Mouse (Mus musculus): Measurements from ENCODE around the gene Pip5k1b. TPM values are rescaled to one million over a fixed set of nuclear protein-coding genes. Genes with fewer than 3 reads are reported as not detected.

The Pip5k1b gene
- polyA plus RNA-seq, 1 experiment from 2014 or later = 12.3 TPM

- Histone ChIP-seq H3K4me3 (ENCODE audit: low read depth, low read length) (no peak overlapping the region), H3K27ac (ENCODE audit: low read depth, low read length) (no peak overlapping the region), H3K9me3 (replicated peaks; ENCODE audit: control insufficient read depth, low read length) (no peaks in the 10 kb centered on the region), H3K9ac (ENCODE audit: low read depth, low read length) (no peak overlapping the region), H3K4me2 (no peak overlapping the region), H3K36me3 (ENCODE audit: control insufficient read depth, insufficient read depth, low read length) (no peaks in the 10 kb centered on the region), H3K27me3 (ENCODE audit: control insufficient read depth, insufficient read depth, low read length) (no peaks in the 10 kb centered on the region), H3K4me1 (ENCODE audit: control insufficient read depth, insufficient read depth, low read length) (no peaks in the 10 kb centered on the region)
- no peak for ATAC-seq (replicated peaks; ENCODE audit: insufficient number of reproducible peaks, low FRiP score, low TSS enrichment)
- WGBS (ENCODE audit: insufficient replicate concordance) = 85% methylated on average over 22 of the region's 22 CpGs
These were observed 168.5 kb downstream of the Pip5k1b start for GRCm38 (mm10) chr19:24386956-24387865.

GRCm38 (mm10) chr19:24378470-24378869, 177.2 kb downstream of the Pip5k1b start:
- peak; percentile 69; the same call in 1 of the 2 replicates for ATAC-seq (replicated peaks; ENCODE audit: insufficient number of reproducible peaks, low FRiP score, low TSS enrichment)
- 27% methylated on average over 6 of the region's 6 CpGs for WGBS (ENCODE audit: insufficient replicate concordance)
- no peak overlapping the region for H3K9ac ChIP-seq (ENCODE audit: low read depth, low read length)
- H3K27me3 ChIP-seq (ENCODE audit: control insufficient read depth, insufficient read depth, low read length) = no peaks in the 10 kb centered on the region
- H3K4me1 ChIP-seq (ENCODE audit: control insufficient read depth, insufficient read depth, low read length) = peaks cover 12% of the 10 kb centered on the region
- H3K9me3 ChIP-seq (replicated peaks; ENCODE audit: control insufficient read depth, low read length) = no peaks in the 10 kb centered on the region
- peak overlapping the region; percentile 41 for H3K4me2 ChIP-seq
- 0 out of 2 replicates have a peak overlapping the region, but pooled peaks have one; percentile 31 for H3K27ac ChIP-seq (ENCODE audit: low read depth, low read length)
- H3K36me3 ChIP-seq (ENCODE audit: control insufficient read depth, insufficient read depth, low read length) = no peaks in the 10 kb centered on the region
- no peak overlapping the region for H3K4me3 ChIP-seq (ENCODE audit: low read depth, low read length)

- H3K9me3 ChIP-seq (replicated peaks; ENCODE audit: control insufficient read depth, low read length) = no peaks in the 10 kb centered on the region
- no peak overlapping the region for H3K27ac ChIP-seq (ENCODE audit: low read depth, low read length)
- no peaks in the 10 kb centered on the region for H3K36me3 ChIP-seq (ENCODE audit: control insufficient read depth, insufficient read depth, low read length)
- WGBS (ENCODE audit: insufficient replicate concordance) = 87% methylated on average over 19 of the region's 19 CpGs
- H3K9ac ChIP-seq (ENCODE audit: low read depth, low read length) = no peak overlapping the region
- H3K4me1 ChIP-seq (ENCODE audit: control insufficient read depth, insufficient read depth, low read length) = no peaks in the 10 kb centered on the region
- H3K4me3 ChIP-seq (ENCODE audit: low read depth, low read length) = no peak overlapping the region
- no peak overlapping the region for H3K4me2 ChIP-seq
- H3K27me3 ChIP-seq (ENCODE audit: control insufficient read depth, insufficient read depth, low read length) = no peaks in the 10 kb centered on the region
- no peak for ATAC-seq (replicated peaks; ENCODE audit: insufficient number of reproducible peaks, low FRiP score, low TSS enrichment)
These were observed 183.7 kb downstream of the Pip5k1b start for GRCm38 (mm10) chr19:24371763-24372640.

- Histone ChIP-seq H3K27ac (ENCODE audit: low read depth, low read length) (no peak overlapping the region), H3K4me1 (ENCODE audit: control insufficient read depth, insufficient read depth, low read length) (no peaks in the 10 kb centered on the region), H3K4me3 (ENCODE audit: low read depth, low read length) (no peak overlapping the region), H3K9me3 (replicated peaks; ENCODE audit: control insufficient read depth, low read length) (no peaks in the 10 kb centered on the region), H3K9ac (ENCODE audit: low read depth, low read length) (no peak overlapping the region), H3K4me2 (no peak overlapping the region), H3K27me3 (ENCODE audit: control insufficient read depth, insufficient read depth, low read length) (no peaks in the 10 kb centered on the region), H3K36me3 (ENCODE audit: control insufficient read depth, insufficient read depth, low read length) (no peaks in the 10 kb centered on the region)
- ATAC-seq (replicated peaks; ENCODE audit: insufficient number of reproducible peaks, low FRiP score, low TSS enrichment) = no peak
- 79% methylated on average over 6 of the region's 6 CpGs for WGBS (ENCODE audit: insufficient replicate concordance)
These were observed 187.3 kb downstream of the Pip5k1b start for GRCm38 (mm10) chr19:24368419-24368818.

GRCm38 (mm10) chr19:24367722-24368121, 187.9 kb downstream of the Pip5k1b start:
- no peak overlapping the region for H3K4me2 ChIP-seq
- H3K9me3 ChIP-seq (replicated peaks; ENCODE audit: control insufficient read depth, low read length) = no peaks in the 10 kb centered on the region
- no peak overlapping the region for H3K27ac ChIP-seq (ENCODE audit: low read depth, low read length)
- no peak overlapping the region for H3K9ac ChIP-seq (ENCODE audit: low read depth, low read length)
- H3K36me3 ChIP-seq (ENCODE audit: control insufficient read depth, insufficient read depth, low read length) = no peaks in the 10 kb centered on the region
- H3K27me3 ChIP-seq (ENCODE audit: control insufficient read depth, insufficient read depth, low read length) = no peaks in the 10 kb centered on the region
- H3K4me1 ChIP-seq (ENCODE audit: control insufficient read depth, insufficient read depth, low read length) = no peaks in the 10 kb centered on the region
- no peak for ATAC-seq (replicated peaks; ENCODE audit: insufficient number of reproducible peaks, low FRiP score, low TSS enrichment)
- no peak overlapping the region for H3K4me3 ChIP-seq (ENCODE audit: low read depth, low read length)
- 86% methylated on average over 4 of the region's 4 CpGs for WGBS (ENCODE audit: insufficient replicate concordance)

- Histone ChIP-seq H3K9ac (ENCODE audit: low read depth, low read length) (no peak overlapping the region), H3K36me3 (ENCODE audit: control insufficient read depth, insufficient read depth, low read length) (no peaks in the 10 kb centered on the region), H3K4me1 (ENCODE audit: control insufficient read depth, insufficient read depth, low read length) (peaks cover 5% of the 10 kb centered on the region; the same call in 1 of the 2 replicates), H3K4me2 (no peak overlapping the region), H3K27me3 (ENCODE audit: control insufficient read depth, insufficient read depth, low read length) (no peaks in the 10 kb centered on the region), H3K4me3 (ENCODE audit: low read depth, low read length) (no peak overlapping the region), H3K27ac (ENCODE audit: low read depth, low read length) (no peak overlapping the region), H3K9me3 (replicated peaks; ENCODE audit: control insufficient read depth, low read length) (no peaks in the 10 kb centered on the region)
- no peak for ATAC-seq (replicated peaks; ENCODE audit: insufficient number of reproducible peaks, low FRiP score, low TSS enrichment)
- WGBS (ENCODE audit: insufficient replicate concordance) = 97% methylated on average over 1 of the region's 1 CpGs
These were observed 188.9 kb downstream of the Pip5k1b start for GRCm38 (mm10) chr19:24366747-24367146.

GRCm38 (mm10) chr19:24362626-24363321, 192.9 kb downstream of the Pip5k1b start:
- H3K4me2 ChIP-seq = no peak overlapping the region
- H3K4me3 ChIP-seq (ENCODE audit: low read depth, low read length) = no peak overlapping the region
- H3K9ac ChIP-seq (ENCODE audit: low read depth, low read length) = no peak overlapping the region
- H3K4me1 ChIP-seq (ENCODE audit: control insufficient read depth, insufficient read depth, low read length) = peaks cover 9% of the 10 kb centered on the region
- 53% methylated on average over 8 of the region's 8 CpGs for whole genome bisulfite sequencing (ENCODE audit: insufficient replicate concordance)
- no peaks in the 10 kb centered on the region for H3K36me3 ChIP-seq (ENCODE audit: control insufficient read depth, insufficient read depth, low read length)
- H3K27ac ChIP-seq (ENCODE audit: low read depth, low read length) = peak overlapping the region; percentile 24; the same call in 1 of the 2 replicates
- ATAC-seq (replicated peaks; ENCODE audit: insufficient number of reproducible peaks, low FRiP score, low TSS enrichment) = no peak
- H3K9me3 ChIP-seq (replicated peaks; ENCODE audit: control insufficient read depth, low read length) = no peaks in the 10 kb centered on the region
- no peaks in the 10 kb centered on the region for H3K27me3 ChIP-seq (ENCODE audit: control insufficient read depth, insufficient read depth, low read length)

GRCm38 (mm10) chr19:24359270-24359669, 196.4 kb downstream of the Pip5k1b start:
- WGBS (ENCODE audit: insufficient replicate concordance) = 79% methylated on average over 9 of the region's 9 CpGs
- H3K36me3 ChIP-seq (ENCODE audit: control insufficient read depth, insufficient read depth, low read length) = no peaks in the 10 kb centered on the region
- H3K4me3 ChIP-seq (ENCODE audit: low read depth, low read length) = no peak overlapping the region
- H3K9ac ChIP-seq (ENCODE audit: low read depth, low read length) = no peak overlapping the region
- H3K27me3 ChIP-seq (ENCODE audit: control insufficient read depth, insufficient read depth, low read length) = no peaks in the 10 kb centered on the region
- H3K4me1 ChIP-seq (ENCODE audit: control insufficient read depth, insufficient read depth, low read length) = peaks cover 9% of the 10 kb centered on the region
- no peak overlapping the region for H3K27ac ChIP-seq (ENCODE audit: low read depth, low read length)
- ATAC-seq (replicated peaks; ENCODE audit: insufficient number of reproducible peaks, low FRiP score, low TSS enrichment) = no peak
- H3K9me3 ChIP-seq (replicated peaks; ENCODE audit: control insufficient read depth, low read length) = no peaks in the 10 kb centered on the region
- no peak overlapping the region for H3K4me2 ChIP-seq

Data from heart, embryonic 11.5 days (tissue).